Mouse (Mus musculus): ENCODE data around the gene 2610008E11Rik.
"Not testable (repeated sequence)": the region's sequence is repeated elsewhere in the genome, so short reads cannot be mapped to it uniquely, and the experiment has no call there.

2610008E11Rik gene
- long read RNA-seq, experiment 1, full-length matches to known transcripts = 6 of 11 reads
- long read RNA-seq, experiment 1, partial matches to known transcripts = 2 of 11 reads
- long read RNA-seq, experiment 1, other reads (novel, unspliced or antisense) = 3 of 11 reads
- long read RNA-seq, experiment 2, full-length matches to known transcripts = 2 of 5 reads
- long read RNA-seq, experiment 2, partial matches to known transcripts = 0 of 5 reads
- long read RNA-seq, experiment 2, other reads (novel, unspliced or antisense) = 3 of 5 reads

- intact Hi-C loops (cut with DNase I) = no loop called here
Observed at GRCm38 (mm10) chr10:79097161-79097754, at the start of gene 2610008E11Rik. Gene 2610008E11Rik, minus strand, starts transcription at chr10:79097600.

- intact Hi-C loops (cut with DNase I) = loop anchor here (2.0 to 5.0 kb wide), 2 partner anchors 359 to 484 kb away; no protein-coding TSS in a partner anchor
Observed at GRCm38 (mm10) chr10:79116125-79116849, 18.9 kb upstream of the 2610008E11Rik start.

GRCm38 (mm10) chr10:79115085-79115484, 17.7 kb upstream of the 2610008E11Rik start:
- intact Hi-C loops (cut with DNase I) = loop anchor here (5.0 kb wide), 1 partner anchor 483 kb away; no protein-coding TSS in a partner anchor

- intact Hi-C loops (cut with DNase I) = no loop called here
Observed at GRCm38 (mm10) chr10:79110482-79110881, 13.1 kb upstream of the 2610008E11Rik start.

- intact Hi-C loops (cut with DNase I) = no loop called here
Observed at GRCm38 (mm10) chr10:79109156-79109555, 11.8 kb upstream of the 2610008E11Rik start.

- intact Hi-C loops (cut with DNase I) = no loop called here
Observed at GRCm38 (mm10) chr10:79107531-79107930, 10.1 kb upstream of the 2610008E11Rik start.

GRCm38 (mm10) chr10:79106325-79107282, 9.2 kb upstream of the 2610008E11Rik start:
- intact Hi-C loops (cut with DNase I) = no loop called here

- intact Hi-C loops (cut with DNase I) = no loop called here
Observed at GRCm38 (mm10) chr10:79096706-79097105, 694 bp downstream of the 2610008E11Rik start.

GRCm38 (mm10) chr10:79091731-79092130, 5.7 kb downstream of the 2610008E11Rik start:
- intact Hi-C loops (cut with DNase I) = no loop called here

- intact Hi-C loops (cut with DNase I) = no loop called here
Observed at GRCm38 (mm10) chr10:79089000-79089399, 8.4 kb downstream of the 2610008E11Rik start.

GRCm38 (mm10) chr10:79086577-79086976, 10.8 kb downstream of the 2610008E11Rik start:
- intact Hi-C loops (cut with DNase I) = no loop called here

- intact Hi-C loops (cut with DNase I) = not testable (repeated sequence)
Observed at GRCm38 (mm10) chr10:79057370-79057769, 40.0 kb downstream of the 2610008E11Rik start.

- intact Hi-C loops (cut with DNase I) = not testable (repeated sequence)
Observed at GRCm38 (mm10) chr10:79042457-79042856, 54.9 kb downstream of the 2610008E11Rik start.

- intact Hi-C loops (cut with DNase I) = no loop called here
Observed at GRCm38 (mm10) chr10:79028441-79028840, 69.0 kb downstream of the 2610008E11Rik start, which contains the start of gene Olfr57. Gene Olfr57, plus strand, starts transcription at chr10:79028741.
